Mouse (Mus musculus) spleen, adult 2 months (tissue): Measurements from ENCODE around the gene Coq9.

Experiments used
- CTCF ChIP-seq: fragments of 200-500 bp; IDR thresholded peaks from 2 replicates; pipeline ENCODE4 v1.5.1; 2011; ENCODE audit warnings: mild to moderate bottlenecking, inconsistent platforms; ENCODE audit not compliant: insufficient read depth, insufficient read length, insufficient replicate concordance; ENCODE audit errors: extremely low read depth
- POLR2A ChIP-seq: fragments of 200-500 bp; IDR thresholded peaks from 2 replicates; pipeline ENCODE4 v1.6.1; 2011; ENCODE audit warnings: low read depth, low read length, inconsistent platforms

DNA sequence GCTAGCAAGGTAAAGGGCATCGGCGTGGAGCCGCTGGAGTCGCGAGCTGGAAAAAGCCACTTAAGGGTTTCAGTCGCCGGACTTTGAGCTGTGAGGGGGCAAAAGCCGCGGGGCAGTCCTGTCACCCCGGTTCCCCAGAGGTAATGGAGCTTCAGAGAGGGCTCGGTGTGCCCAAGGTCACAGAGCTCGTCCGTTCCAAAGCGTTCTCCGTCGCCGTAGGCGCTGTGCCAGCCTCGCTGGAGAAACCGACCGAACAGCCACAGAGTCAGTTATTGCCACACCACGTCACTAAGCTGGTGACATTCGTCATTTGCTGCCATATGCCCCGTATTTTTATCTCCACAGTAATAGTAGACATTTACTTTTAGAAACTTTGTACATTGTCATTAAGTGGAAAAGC is 479 bp downstream of the Coq9 start:
- TF ChIP-seq CTCF (no peak), POLR2A (no peak)
